In genomic region chr9:32518351-32519075, GRCm38 (mm10) we compare ENCODE assay signal across 10 mouse cellular contexts. TPM values are rescaled to one million over a fixed set of nuclear protein-coding genes. Genes with fewer than 3 reads are reported as not detected.
A peak's percentile ranks its signal among the peaks of the same experiment; 100 is the strongest.
DNase-seq lines count a peak whose midpoint lies in the region; ATAC-seq lines count a peak whose summit lies in the region.
"Had no signal": no experiment of that assay in that cellular context is flagged by ENCODE, and none has a peak within 500 bp of the region (broad histone marks: within the 10 kb centered on the region; RNA-seq: fewer than 3 reads in every experiment).

No protein-coding gene starts in this region.

- no peaks in the 10 kb centered on the region for H3K27me3 ChIP-seq in forebrain, embryonic 10.5 days (ENCODE audit: poor library complexity, severe bottlenecking)
- no peaks in the 10 kb centered on the region for H3K27me3 ChIP-seq in forebrain, embryonic 11.5 days (ENCODE audit: control insufficient read depth, insufficient read depth, low read length)
- no peaks in the 10 kb centered on the region for H3K27me3 ChIP-seq in lung, embryonic 16.5 days (ENCODE audit: control insufficient read depth, insufficient read depth, low read depth, low read length)
- no peaks in the 10 kb centered on the region for H3K27me3 ChIP-seq in limb, embryonic 12.5 days

- no peak overlapping the region for H3K9ac ChIP-seq in forebrain, embryonic 11.5 days (ENCODE audit: low read length)
- peak overlapping the region; percentile 40; the same call in 1 of the 2 replicates for H3K9ac ChIP-seq in lung, embryonic 16.5 days (ENCODE audit: low read length)
- H3K9ac ChIP-seq in limb, embryonic 12.5 days (replicated peaks): 0 out of 2 replicates have a peak overlapping the region, but pooled peaks have one; percentile 1

- no peaks in the 10 kb centered on the region for H3K36me3 ChIP-seq in forebrain, embryonic 10.5 days (replicated peaks)
- no peaks in the 10 kb centered on the region for H3K36me3 ChIP-seq in forebrain, embryonic 11.5 days (ENCODE audit: control insufficient read depth, insufficient read depth, low read length)
- no peaks in the 10 kb centered on the region for H3K36me3 ChIP-seq in lung, embryonic 16.5 days (ENCODE audit: control insufficient read depth, insufficient read depth, low read length)
- H3K36me3 ChIP-seq in limb, embryonic 12.5 days: peaks cover 15% of the 10 kb centered on the region

- WGBS in forebrain, embryonic 10.5 days: 62% methylated on average over 13 of the region's 13 CpGs
- WGBS in forebrain, embryonic 11.5 days: 62% methylated on average over 13 of the region's 13 CpGs
- 36% methylated on average over 13 of the region's 13 CpGs for WGBS in lung, embryonic 16.5 days
- 57% methylated on average over 13 of the region's 13 CpGs for WGBS in limb, embryonic 12.5 days

- H3K4me3 ChIP-seq in forebrain, embryonic 10.5 days: no peak overlapping the region
- H3K4me3 ChIP-seq in forebrain, embryonic 11.5 days (ENCODE audit: low read depth, low read length): no peak overlapping the region
- no peak overlapping the region for H3K4me3 ChIP-seq in lung, embryonic 16.5 days (ENCODE audit: low read length)
- H3K4me3 ChIP-seq in limb, embryonic 12.5 days (replicated peaks): no peak overlapping the region
- H3K4me3 ChIP-seq: myocyte had no signal

- no peak overlapping the region for H3K4me2 ChIP-seq in forebrain, embryonic 11.5 days (ENCODE audit: low read depth, low read length, severe bottlenecking)
- H3K4me2 ChIP-seq in lung, embryonic 16.5 days (ENCODE audit: low read depth, low read length): peak overlapping the region; percentile 35; the same call in 1 of the 2 replicates
- peak overlapping the region; percentile 23; the same call in 1 of the 2 replicates for H3K4me2 ChIP-seq in limb, embryonic 12.5 days

- no peak for ATAC-seq in forebrain, embryonic 11.5 days (replicated peaks; ENCODE audit: low FRiP score)
- ATAC-seq in lung, embryonic 16.5 days (ENCODE audit: low read depth): peak; percentile 48
- ATAC-seq in limb, embryonic 12.5 days (ENCODE audit: insufficient number of reproducible peaks, insufficient read depth, low FRiP score, low TSS enrichment, low read depth): peak; percentile 53; the same call in 1 of the 2 replicates
- no peak for ATAC-seq in erythroid progenitor cell, adult 5-6 weeks (replicated peaks; ENCODE audit: low FRiP score, poor library complexity, severe bottlenecking)
- ATAC-seq in cerebellum, adult (ENCODE audit: insufficient number of reproducible peaks, low FRiP score, low TSS enrichment): no peak

- DNase-seq in forebrain, embryonic 10.5 days (ENCODE audit: extremely low spot score, low spot score): no peak
- DNase-seq in forebrain, embryonic 11.5 days (ENCODE audit: low spot score): no peak
- DNase-seq in lung, adult 18-20 months: no peak
- DNase-seq in thymus, postnatal 14 days: peak; percentile 77
- DNase-seq: cerebellum, postnatal 10 days had no signal

- H3K9me3 ChIP-seq in forebrain, embryonic 10.5 days: no peaks in the 10 kb centered on the region
- H3K9me3 ChIP-seq in forebrain, embryonic 11.5 days (ENCODE audit: control insufficient read depth, low read length): no peaks in the 10 kb centered on the region
- no peaks in the 10 kb centered on the region for H3K9me3 ChIP-seq in lung, embryonic 16.5 days (ENCODE audit: control insufficient read depth, low read length)
- no peaks in the 10 kb centered on the region for H3K9me3 ChIP-seq in limb, embryonic 12.5 days

- peak overlapping the region; percentile 58; the same call in 1 of the 2 replicates for H3K27ac ChIP-seq in forebrain, embryonic 10.5 days
- H3K27ac ChIP-seq in forebrain, embryonic 11.5 days (ENCODE audit: low read depth, low read length): no peak overlapping the region
- peak overlapping the region; percentile 86 for H3K27ac ChIP-seq in lung, embryonic 16.5 days (ENCODE audit: low read length)
- peak overlapping the region; percentile 82; the same call in 1 of the 2 replicates for H3K27ac ChIP-seq in limb, embryonic 12.5 days

- peaks cover 48% of the 10 kb centered on the region for H3K4me1 ChIP-seq in forebrain, embryonic 10.5 days
- 0 out of 2 replicates have a peak, but pooled peaks cover 2% of the 10 kb centered on the region for H3K4me1 ChIP-seq in forebrain, embryonic 11.5 days (replicated peaks; ENCODE audit: control insufficient read depth, insufficient read depth, low read length)
- peaks cover 28% of the 10 kb centered on the region for H3K4me1 ChIP-seq in lung, embryonic 16.5 days (replicated peaks; ENCODE audit: control insufficient read depth, insufficient read depth, low read length)
- peaks cover 83% of the 10 kb centered on the region for H3K4me1 ChIP-seq in limb, embryonic 12.5 days (replicated peaks)

RNA-seq across cellular contexts. Expression of gene Fli1, which starts 24.1 kb away (rescaled TPM):
- polyA plus RNA-seq in forebrain, embryonic 10.5 days (2016; fragmentation: Nextera tagmentation; extraction: Ambion mirVana): 22.5 and 24.5 TPM in 2 replicates
- polyA plus RNA-seq in forebrain, embryonic 11.5 days (2014; fragmentation: Nextera tagmentation; extraction: Ambion mirVana): 14.3 and 14.7 TPM in 2 replicates
- polyA plus RNA-seq in lung, embryonic 16.5 days (2015; fragmentation: Nextera tagmentation; extraction: Ambion mirVana): 32.8 and 34.9 TPM in 2 replicates
- polyA plus RNA-seq in limb, embryonic 12.5 days (2016; fragmentation: Nextera tagmentation; extraction: Ambion mirVana): 55.6 and 55.9 TPM in 2 replicates
- total RNA-seq in erythroid progenitor cell, adult 5-6 weeks (2015; ENCODE audit: low replicate concordance): 26.7 and 27.2 TPM in 2 replicates
- total RNA-seq in erythroid progenitor cell, adult 5-6 weeks (2017; ENCODE audit: low replicate concordance): 13.4 and 16.0 TPM in 2 replicates
- polyA plus RNA-seq: myocyte had no signal

Comparison
In these comparisons a context has a peak if more than half of its experiments do, and no peak if none do; other contexts are left out.
1. ATAC-seq: peak in lung, embryonic 16.5 days (single experiment) and limb, embryonic 12.5 days (single experiment); none in forebrain, embryonic 11.5 days (single experiment), erythroid progenitor cell, adult 5-6 weeks (single experiment) and cerebellum, adult (single experiment).